Mouse (Mus musculus): ENCODE measurements around the gene Midn.
A peak's percentile ranks its signal among the peaks of the same experiment; 100 is the strongest.

DNA sequence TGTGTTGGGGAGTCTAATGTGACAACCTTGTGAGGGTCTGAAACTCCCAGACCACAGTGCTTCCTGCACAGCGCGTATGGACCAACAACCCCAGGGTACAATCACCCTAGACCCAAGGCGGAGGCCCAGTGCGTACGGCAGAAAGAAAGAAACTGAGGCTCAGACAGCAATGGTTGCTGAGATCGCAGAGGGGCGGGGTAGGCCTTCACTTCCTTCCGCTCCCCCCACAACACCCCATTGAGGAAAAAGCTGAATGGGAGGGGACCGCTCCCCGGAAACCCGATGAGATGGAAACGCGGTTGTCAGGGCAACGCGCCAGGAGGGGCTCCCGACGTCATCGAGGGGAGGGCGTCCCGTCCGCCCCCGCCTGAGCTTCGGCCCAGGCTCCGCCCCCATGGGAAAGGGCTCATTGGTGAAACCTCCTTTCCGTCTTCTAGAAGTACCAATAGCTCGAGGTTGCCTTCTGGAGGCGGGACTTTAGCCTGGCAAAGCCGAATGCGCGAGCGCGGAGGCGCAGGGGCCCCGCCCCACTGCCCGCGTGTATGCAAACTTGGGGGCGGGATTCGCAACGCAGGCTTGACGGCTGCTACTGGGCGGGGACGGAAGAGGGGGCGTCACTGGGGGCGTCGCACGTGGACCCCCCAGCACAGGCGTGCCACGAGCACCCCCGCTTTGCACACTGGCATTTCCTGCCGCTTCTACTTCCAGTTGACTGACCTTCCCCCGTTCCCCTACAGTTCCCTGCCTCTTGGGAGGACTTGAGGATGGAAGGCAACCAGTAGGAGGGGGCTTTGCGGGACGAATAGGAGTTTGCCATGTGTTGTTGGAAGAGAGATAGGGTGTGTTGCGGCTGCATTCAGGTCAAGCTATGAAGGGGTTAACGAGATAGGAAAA, 11.7 kb downstream of the Midn start:
- TF ChIP-seq GATA1 (IDR thresholded peaks at IDR 0.05; ENCODE audit: borderline replicate concordance, low read length) = no peak
- TF ChIP-seq FLI1 (IDR thresholded peaks at IDR 0.05; ENCODE audit: low read length) = peak; percentile 56; the same call in 1 of the 2 replicates
